ENCODE assay signal across 8 mouse cellular contexts in the genomic region with DNA sequence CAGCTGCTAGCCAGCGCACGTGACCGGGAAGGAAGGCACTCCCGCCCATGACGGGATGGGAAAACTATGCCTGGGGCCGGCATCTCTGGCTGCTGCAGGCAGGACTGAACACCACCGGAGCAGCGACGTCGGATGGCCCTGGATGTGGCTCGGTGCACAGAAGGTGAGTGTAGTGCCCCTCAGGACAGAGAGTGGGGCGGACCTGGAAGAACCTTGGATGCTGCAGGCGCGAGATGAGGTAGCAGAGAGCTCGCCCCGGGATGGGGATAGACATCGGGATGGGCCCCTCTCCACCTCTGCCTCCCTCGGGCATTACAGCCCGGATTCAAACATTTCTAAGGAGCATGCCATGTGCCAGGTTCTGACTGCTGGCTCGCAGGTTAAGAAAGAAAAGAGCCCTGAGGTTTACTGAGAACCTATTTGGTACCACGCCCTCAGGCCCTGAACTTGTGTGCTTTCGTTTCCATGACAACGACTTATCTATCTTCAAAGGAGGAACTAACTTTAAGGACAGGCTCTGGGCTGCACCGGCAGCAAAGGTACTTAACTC. TPM values are rescaled to one million over a fixed set of nuclear protein-coding genes. Genes with fewer than 3 reads are reported as not detected.
DNase-seq lines count a peak whose midpoint lies in the region; ATAC-seq and TF ChIP-seq lines count a peak whose summit lies in the region.

A gene (plus strand): TSS at position 52 of the 550 bp plus-strand sequence.

- no peaks in the 10 kb centered on the region for H3K27me3 ChIP-seq in forebrain, postnatal 0 days (ENCODE audit: insufficient read depth, low read length)
- peaks cover 19% of the 10 kb centered on the region for H3K27me3 ChIP-seq in hindbrain, embryonic 10.5 days (ENCODE audit: insufficient read depth, poor library complexity, severe bottlenecking)
- no peaks in the 10 kb centered on the region for H3K27me3 ChIP-seq in liver, embryonic 14.5 days (ENCODE audit: control insufficient read depth, insufficient read depth, low read length)

- H3K9ac ChIP-seq in forebrain, postnatal 0 days: peak within 1 kb of the TSS; percentile 55
- no peak within 1 kb of the TSS for H3K9ac ChIP-seq in liver, embryonic 14.5 days (replicated peaks)

- H3K4me1 ChIP-seq in forebrain, postnatal 0 days (ENCODE audit: insufficient read depth): peaks cover 6% of the 10 kb centered on the region; the same call in 1 of the 2 replicates
- peaks cover 18% of the 10 kb centered on the region for H3K4me1 ChIP-seq in hindbrain, embryonic 10.5 days (replicated peaks)
- H3K4me1 ChIP-seq in liver, embryonic 14.5 days (replicated peaks; ENCODE audit: control insufficient read depth in 2 of 2, insufficient read depth in 2 of 2, low read length in 1 of 2): no peaks in the 10 kb centered on the region

- WGBS in forebrain, postnatal 0 days: 4% methylated on average over 24 of the region's 24 CpGs
- WGBS in hindbrain, embryonic 10.5 days: 4% methylated on average over 24 of the region's 24 CpGs
- 5% methylated on average over 24 of the region's 24 CpGs for WGBS in liver, embryonic 14.5 days (ENCODE audit: insufficient replicate concordance)

- no peak within 1 kb of the TSS for H3K27ac ChIP-seq in forebrain, postnatal 0 days (ENCODE audit: low read depth, low read length)
- H3K27ac ChIP-seq in hindbrain, embryonic 10.5 days: peak within 1 kb of the TSS; percentile 74
- no peak within 1 kb of the TSS for H3K27ac ChIP-seq in liver, embryonic 14.5 days

- H3K4me3 ChIP-seq in forebrain, postnatal 0 days (ENCODE audit: low read depth, low read length): peak within 1 kb of the TSS; percentile 40
- peak within 1 kb of the TSS; percentile 49 for H3K4me3 ChIP-seq in hindbrain, embryonic 10.5 days
- H3K4me3 ChIP-seq in liver, embryonic 14.5 days (ENCODE audit: insufficient read depth in 1 of 2, low read depth in 2 of 2, low read length in 2 of 2): no peak within 1 kb of the TSS

- ATAC-seq in cerebellum, adult (ENCODE audit: insufficient number of reproducible peaks, low FRiP score, low TSS enrichment): peak; percentile 45
- peak; percentile 76 for ATAC-seq in forebrain, postnatal 0 days
- ATAC-seq in liver, embryonic 14.5 days (ENCODE audit: insufficient read depth): no peak

- H3K36me3 ChIP-seq in forebrain, postnatal 0 days (ENCODE audit: insufficient read depth): no peaks in the 10 kb centered on the region
- H3K36me3 ChIP-seq in hindbrain, embryonic 10.5 days: no peaks in the 10 kb centered on the region
- H3K36me3 ChIP-seq in liver, embryonic 14.5 days (replicated peaks; ENCODE audit: control insufficient read depth, insufficient read depth, low read depth): no peaks in the 10 kb centered on the region

- TF ChIP-seq CTCF in forebrain, postnatal 0 days (IDR thresholded peaks at IDR 0.05; ENCODE audit: low read depth): no peak
- TF ChIP-seq CTCF in liver, embryonic 14.5 days (IDR thresholded peaks at IDR 0.05; ENCODE audit: low read depth): no peak

- peak within 1 kb of the TSS; percentile 67 for H3K4me2 ChIP-seq in forebrain, postnatal 0 days (ENCODE audit: low read depth)
- no peak within 1 kb of the TSS for H3K4me2 ChIP-seq in liver, embryonic 14.5 days (ENCODE audit: low read depth)

- no peaks in the 10 kb centered on the region for H3K9me3 ChIP-seq in forebrain, postnatal 0 days (ENCODE audit: low read length)
- H3K9me3 ChIP-seq in hindbrain, embryonic 10.5 days: no peaks in the 10 kb centered on the region
- no peaks in the 10 kb centered on the region for H3K9me3 ChIP-seq in liver, embryonic 14.5 days (ENCODE audit: control insufficient read depth, low read length)

- no peak for DNase-seq in cerebellum, adult 9-11 months
- peak; percentile 68 for DNase-seq in adrenal gland, postnatal 10 days
- peak; percentile 59 for DNase-seq in forebrain, postnatal 0 days
- peak; percentile 53 for DNase-seq in hindbrain, embryonic 10.5 days (ENCODE audit: low spot score)
- peak in 2 of 3 experiments; percentile 18 to 28 for DNase-seq in liver, embryonic 14.5 days (ENCODE audit: low read depth in 3 of 3, low spot score in 3 of 3)
- DNase-seq in neural tube, embryonic 10.5 days (ENCODE audit: extremely low spot score, low spot score): peak; percentile 53
- no peak for DNase-seq in thymus, postnatal 25 days

- TF ChIP-seq EP300 in liver, embryonic 14.5 days (IDR thresholded peaks at IDR 0.05; ENCODE audit: low read depth): no peak

RNA-seq across cellular contexts. Expression of the gene that starts here (rescaled TPM):
- 10 to 100 TPM; 11.7 to 12.1 TPM for total RNA-seq in adrenal gland, postnatal 10 days (2021)
- 15.5 and 16.8 TPM in 2 replicates for total RNA-seq in forebrain, postnatal 0 days (2014; rRNA removed)
- polyA plus RNA-seq in forebrain, postnatal 0 days (2015; fragmentation: Nextera tagmentation; extraction: Ambion mirVana): 17.6 and 18.7 TPM in 2 replicates
- 1.1 and 1.3 TPM in 2 replicates for polyA plus RNA-seq in hindbrain, embryonic 10.5 days (2016; fragmentation: Nextera tagmentation; extraction: Ambion mirVana)
- polyA plus RNA-seq in liver, embryonic 14.5 days (2012; rRNA removed): 0.18 and 0.41 TPM in 2 replicates
- 0.20 and 0.32 TPM in 2 replicates for polyA plus RNA-seq in liver, embryonic 14.5 days (2014; fragmentation: Nextera tagmentation; extraction: Ambion mirVana)

Comparison
In these comparisons a context has a peak if more than half of its experiments do, and no peak if none do; other contexts are left out.
1. Peak in DNase-seq in liver, embryonic 14.5 days; RNA of the gene not detected or under 1 TPM.
2. DNase-seq: peak in adrenal gland, postnatal 10 days (single experiment), forebrain, postnatal 0 days (single experiment), hindbrain, embryonic 10.5 days (single experiment) and neural tube, embryonic 10.5 days (single experiment); none in cerebellum, adult 9-11 months (single experiment) and thymus, postnatal 25 days (single experiment).
3. H3K4me3 ChIP-seq: peak in forebrain, postnatal 0 days (single experiment) and hindbrain, embryonic 10.5 days (single experiment); none in liver, embryonic 14.5 days (0 of 2).